Mouse (Mus musculus): ENCODE results near the gene Arhgef6.

Arhgef6 gene

DNA sequence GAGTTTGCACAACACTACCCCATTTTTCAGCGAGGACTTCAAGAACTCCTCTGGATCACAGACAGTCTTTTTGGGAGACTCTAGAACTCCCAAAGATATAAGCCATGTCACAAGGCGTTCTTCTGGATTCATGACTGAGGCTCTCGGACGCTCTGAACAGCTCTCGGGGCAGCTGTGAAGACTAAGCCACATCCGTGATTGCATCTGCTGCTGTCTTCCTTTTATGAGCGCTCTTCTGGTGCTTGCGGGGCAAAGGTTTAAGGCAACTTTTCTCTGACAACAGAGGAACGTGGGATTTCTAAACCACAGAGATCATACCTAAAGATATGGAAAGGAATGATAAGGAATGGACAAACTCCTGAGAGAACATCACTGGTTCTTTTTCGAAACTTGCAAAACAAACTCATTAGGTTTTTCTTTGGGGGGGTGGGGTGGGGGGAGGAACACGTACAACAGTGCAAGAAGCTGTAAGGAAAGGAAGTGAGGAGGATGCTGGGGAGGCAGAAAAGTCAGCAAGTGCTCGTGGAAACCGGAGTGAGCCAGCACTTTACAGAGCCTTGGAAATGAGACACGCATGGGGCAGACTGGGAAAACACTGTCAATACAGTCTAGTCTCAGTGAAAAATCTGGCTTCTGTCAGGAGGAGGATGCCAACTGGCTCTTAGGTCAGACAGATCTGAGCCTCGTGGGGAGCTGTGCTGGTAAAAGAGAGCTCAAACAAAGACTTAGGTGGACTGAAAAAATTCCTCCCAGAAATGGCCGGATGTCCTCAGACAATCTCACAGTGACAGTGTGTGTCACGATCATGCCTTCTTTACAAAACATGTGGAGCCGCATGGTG is at the start of gene Arhgef6:
Arhgef6 (minus strand) TSS at position 359 of the 841 bp plus-strand sequence.
- peak; percentile 5 for DNase-seq

DNA sequence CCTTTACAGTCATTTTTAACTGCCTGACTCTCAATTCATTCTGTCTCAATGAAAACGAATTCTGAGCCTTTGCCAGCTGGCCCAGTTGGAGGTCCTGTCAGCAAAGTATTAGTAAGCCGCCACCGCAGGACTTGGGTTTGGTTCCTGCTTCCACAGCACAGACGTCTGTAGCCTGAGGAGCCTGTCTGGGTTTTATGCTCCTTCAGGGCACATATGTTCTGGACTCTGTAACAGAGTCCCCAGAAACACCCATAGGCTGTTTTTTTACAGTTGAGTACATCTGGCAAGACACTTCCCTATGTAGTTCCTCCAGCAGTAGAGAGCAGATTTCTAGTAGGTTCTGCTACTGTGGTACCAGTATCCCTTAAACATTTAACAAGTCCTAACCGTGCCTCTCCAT is 42.4 kb upstream of the Arhgef6 start:
- no peak for DNase-seq

DNA sequence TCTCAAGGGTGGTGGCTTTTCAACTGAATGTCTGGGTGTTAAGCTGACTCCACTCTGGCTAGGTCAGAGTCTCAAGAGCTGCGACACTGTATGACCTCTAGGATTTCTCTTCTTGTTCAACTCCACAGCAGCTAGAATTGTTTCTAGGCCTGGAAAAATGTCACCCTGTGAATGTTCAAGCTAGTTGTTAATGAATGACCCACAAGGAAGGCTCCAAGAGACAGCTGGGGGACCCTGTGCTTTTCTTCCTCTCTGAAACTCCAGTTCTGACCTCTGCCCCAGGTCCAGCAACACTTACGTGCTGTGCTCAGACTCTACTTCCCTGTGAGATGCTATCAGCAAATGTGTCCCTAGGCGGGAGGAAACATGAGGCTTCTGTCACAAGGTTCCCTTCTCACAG is 40.0 kb upstream of the Arhgef6 start:
- DNase-seq = no peak

DNA sequence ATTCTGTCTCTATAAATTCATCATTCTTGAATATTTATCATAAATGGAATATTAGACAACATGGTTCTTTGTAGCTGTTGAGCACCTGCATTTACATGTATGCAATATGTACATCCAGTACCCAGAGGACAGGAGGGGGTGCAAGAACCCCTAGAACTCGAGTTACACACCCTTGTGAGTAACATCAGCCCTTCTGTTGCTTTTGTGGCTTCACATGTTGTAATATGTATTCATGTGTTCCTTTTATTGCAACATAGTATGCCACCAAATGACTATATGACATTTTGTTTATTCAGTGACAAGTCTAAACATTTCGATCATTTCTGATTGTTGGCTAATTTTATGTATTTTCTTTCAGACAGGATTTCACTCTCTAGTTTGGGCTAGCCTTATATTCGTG is 38.6 kb upstream of the Arhgef6 start:
- DNase-seq = no peak

DNA sequence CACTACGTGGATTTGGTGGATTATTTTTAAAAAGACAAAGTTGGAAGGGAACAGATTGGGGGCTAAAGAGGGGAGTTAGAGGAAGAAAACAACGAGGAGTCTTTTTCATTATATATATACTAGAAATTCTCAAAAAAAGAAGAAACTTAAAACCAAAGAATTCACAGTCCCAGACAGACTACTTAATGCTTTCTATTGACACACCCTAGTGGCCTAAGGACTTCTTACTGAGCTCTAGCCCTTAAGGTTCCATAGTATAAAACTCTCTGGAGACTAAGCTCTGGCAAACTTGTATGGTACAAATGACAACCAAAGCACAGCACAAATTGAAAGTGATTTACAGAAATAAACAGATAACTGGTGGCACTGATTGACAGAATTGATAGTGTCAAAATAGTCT is 35.5 kb upstream of the Arhgef6 start:
- DNase-seq = no peak

DNA sequence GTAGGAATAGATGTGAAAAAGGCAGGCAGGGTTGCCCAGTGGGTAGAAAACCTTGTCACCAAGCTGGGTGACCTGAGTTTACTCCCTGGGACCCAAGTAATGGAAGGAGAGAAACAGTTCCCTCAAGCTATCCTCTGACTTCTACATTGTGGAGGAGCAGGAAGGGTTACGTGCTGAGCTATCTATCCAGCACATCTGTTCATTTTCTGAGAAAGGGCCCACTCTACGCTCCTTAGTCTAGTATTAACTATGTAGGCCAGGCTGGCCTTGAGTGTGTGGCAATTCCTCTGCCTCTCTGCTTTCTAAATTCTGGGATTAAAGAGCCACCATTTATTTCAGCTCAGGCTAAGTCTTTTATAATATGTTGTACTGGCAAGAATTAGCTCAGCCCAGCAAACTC is 35.0 kb upstream of the Arhgef6 start:
- DNase-seq = no peak

DNA sequence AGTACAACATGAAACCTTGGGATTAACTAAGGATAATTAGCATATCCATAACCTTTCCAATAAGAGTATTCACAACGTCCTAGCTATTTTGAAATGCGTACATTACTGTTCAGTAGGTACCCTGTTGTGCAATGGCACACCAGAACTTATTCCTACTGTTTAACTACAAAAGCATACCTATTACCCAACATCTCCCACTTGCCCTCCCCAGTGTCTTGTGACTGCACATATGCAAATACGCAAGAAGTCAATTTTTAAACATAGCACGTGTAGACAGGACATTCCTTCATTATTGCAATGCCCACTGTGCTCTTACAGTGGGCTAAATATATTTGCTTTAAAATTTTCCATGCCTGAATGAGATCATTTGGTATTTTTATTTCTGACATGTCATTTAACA is 34.4 kb upstream of the Arhgef6 start:
- no peak for DNase-seq

DNA sequence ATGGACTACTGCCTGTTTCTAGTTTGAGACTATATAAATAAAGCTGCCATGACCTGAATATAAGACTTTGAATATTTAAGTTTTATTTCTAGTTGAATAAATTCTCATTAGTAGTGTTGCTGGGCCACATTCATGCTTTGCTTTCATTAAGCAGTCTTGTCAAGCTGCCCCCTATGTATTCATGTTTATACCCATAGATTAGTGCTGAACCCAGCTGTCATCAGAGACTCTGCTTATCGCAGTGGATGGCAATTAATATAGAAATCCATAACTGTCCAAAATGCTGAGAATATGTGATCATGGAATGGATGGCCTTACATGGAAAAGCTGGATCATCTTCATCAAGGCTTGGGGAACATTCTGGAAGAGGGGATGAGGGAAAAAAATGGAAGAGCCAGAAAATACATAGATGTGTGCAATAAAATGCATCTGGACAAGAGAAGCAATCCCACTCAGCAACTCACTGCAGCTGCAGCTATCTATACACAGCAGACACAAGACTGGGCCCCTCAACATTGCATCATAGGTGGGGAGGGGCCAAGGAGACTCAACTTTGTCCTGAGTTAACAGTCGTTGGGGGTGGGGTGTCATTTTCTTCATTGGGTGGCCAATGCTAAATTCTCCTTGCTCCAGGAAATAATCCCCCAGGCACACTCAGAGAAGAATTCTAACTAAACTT is 26.5 kb upstream of the Arhgef6 start:
- no peak for DNase-seq

DNA sequence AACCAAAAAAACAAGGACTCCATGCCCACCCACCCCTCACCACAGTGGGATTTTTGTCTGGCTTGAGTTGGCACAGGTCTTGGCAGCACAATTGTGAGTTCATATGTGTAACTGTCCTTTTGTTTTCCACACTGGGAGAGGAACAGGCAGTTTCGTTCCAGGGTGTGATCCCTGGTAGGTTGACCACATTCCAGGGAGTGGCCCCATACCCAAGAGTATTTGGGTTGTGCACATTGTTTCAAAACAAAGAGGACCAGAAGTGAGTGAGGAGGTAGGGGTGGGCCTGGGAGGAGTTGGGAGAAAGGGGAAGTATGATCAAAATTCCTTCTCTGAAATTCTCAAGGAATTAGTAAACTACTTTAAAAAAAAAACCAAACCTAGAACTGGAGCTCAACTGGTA is 20.8 kb upstream of the Arhgef6 start:
- DNase-seq = no peak

DNA sequence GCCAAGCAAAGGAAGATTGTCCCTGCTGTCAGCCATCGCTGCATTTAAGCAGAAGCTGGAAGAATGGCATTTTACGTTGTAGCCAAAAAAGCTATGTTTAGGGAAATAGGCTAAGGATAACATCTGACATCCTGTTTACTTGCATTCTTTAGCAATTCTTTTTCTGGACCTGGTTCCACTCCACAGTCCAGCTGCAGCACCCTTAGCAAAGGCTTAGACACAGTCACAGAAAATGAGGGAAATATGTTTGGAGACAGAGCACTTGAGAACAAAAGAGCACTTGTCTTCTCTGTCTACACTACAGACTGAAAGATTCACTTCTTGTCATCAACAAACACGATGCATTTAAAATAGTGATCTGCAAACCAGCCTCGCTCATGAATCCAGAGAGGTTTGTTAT is 691 bp upstream of the Arhgef6 start:
- DNase-seq = no peak

DNA sequence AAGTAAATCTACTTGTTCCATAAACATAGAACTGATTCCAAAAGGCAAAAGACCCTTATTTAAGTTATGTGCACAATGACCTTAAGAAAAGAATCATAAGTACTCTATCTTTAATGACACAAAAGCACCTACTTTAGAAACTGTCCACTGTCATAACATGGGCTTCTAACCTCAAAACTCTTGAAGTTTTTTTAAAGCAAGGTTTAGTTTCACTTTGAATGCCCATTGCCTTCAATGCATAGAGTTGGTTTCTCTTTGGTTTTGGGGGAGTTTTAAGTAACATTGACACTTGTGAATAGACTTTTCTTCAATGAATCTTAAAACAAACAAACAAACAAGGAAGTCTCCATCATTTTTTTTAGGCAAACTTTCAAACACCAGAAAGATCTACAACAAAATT is 947 bp downstream of the Arhgef6 start:
- no peak for DNase-seq

DNA sequence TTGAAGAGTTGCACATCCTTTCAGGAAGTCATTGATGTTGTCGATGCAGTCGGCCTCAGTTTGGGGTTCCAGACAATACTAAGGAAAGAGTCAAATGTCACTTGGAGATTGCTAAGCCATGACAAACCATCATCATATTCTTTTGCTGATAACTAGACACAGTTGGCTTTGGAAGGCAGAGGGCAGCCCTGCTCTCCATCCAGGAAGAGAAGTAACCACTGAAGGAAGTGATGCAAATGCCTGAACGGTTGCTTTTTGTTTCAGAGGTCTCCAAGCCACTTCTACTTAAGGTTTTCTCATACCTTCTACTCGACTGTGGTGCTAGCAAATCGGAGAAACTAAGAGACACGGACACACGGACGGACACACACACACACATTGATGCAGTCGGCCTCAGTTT is 1.6 kb downstream of the Arhgef6 start:
- no peak for DNase-seq

DNA sequence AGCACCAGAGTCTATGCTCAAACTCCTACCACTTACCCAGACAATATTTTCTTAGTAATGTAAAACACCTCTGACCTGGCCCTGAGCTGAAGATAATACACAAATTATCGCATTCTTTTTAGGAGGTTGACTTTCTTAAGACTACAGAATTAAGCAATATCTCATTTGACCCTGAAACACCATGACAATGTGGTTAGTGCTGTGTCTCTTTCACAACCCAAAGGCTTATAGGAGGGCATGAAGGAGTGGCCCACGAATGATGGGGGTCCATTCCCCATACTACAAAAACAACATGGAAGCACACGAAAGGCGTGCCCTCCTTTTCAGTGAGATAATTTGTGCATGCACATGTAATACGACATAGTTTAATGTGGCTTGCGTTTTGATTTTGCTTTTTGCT is 3.2 kb downstream of the Arhgef6 start:
- no peak for DNase-seq

DNA sequence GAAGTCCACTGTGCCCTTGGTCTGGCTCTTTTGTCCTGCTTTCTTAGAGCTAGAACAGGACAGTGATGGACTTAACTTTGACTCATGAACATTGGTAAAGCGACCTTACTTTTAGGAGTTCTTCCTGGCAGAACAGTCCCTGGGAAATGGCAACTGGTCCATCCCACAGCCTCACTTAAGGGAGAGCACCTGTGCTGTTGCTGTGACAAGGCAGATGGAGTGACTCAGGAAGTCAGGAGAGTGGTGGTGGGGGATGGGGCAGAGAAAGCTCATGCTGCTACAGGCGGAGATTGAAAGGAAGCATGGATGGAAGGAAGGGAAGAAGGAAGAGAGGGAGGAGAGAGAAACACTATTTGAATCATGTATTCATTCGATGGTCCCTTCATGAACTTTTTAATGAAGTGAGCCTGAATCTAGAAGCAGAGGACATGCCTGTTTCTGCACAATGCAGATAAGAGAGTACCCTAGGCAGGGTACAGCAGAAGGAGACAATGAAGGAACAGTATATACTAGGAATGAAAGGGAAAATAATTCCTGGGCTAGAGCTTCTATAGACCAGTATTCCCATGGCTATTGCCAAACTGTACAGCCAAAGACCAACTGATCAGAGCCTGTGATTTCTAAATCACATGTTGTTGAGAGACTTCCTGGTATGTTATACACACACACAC is 10.7 kb downstream of the Arhgef6 start:
- no peak for DNase-seq

DNA sequence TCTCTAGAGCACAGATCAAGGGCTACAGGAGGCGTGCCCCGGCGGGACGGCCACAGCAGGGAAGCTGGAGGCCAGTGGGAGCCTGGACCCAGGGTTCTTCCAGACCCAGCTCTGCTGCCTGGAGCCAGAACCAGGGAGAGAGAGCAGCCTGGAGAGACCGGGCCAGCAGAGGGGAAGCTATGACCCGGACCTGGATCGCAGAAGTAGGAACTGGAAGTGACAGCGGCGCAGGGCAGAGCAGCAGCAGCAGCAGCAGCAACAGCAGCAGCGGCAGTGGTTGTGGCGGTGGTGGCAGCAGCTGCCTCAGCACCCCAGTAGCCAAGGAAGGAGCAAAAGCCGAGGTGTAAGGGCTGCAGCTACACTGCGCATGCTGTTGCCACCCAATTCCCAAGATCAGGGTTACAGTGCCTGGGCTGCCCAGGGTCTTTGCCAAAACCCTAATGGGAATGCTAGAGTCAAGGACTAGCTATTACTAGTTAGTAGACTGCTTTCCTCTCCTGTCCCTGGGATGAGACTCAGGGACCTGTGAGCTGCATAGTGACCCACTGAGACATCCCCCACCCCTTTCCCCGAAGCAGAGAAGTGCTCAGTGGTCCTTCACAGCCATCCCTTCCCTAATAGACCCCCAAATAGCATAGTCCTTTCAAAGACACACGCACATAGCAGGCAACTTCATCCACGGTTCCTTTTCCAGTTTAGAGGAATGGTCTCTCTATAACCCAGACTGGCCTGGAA is 11.9 kb downstream of the Arhgef6 start:
- DNase-seq = peak; percentile 38

DNA sequence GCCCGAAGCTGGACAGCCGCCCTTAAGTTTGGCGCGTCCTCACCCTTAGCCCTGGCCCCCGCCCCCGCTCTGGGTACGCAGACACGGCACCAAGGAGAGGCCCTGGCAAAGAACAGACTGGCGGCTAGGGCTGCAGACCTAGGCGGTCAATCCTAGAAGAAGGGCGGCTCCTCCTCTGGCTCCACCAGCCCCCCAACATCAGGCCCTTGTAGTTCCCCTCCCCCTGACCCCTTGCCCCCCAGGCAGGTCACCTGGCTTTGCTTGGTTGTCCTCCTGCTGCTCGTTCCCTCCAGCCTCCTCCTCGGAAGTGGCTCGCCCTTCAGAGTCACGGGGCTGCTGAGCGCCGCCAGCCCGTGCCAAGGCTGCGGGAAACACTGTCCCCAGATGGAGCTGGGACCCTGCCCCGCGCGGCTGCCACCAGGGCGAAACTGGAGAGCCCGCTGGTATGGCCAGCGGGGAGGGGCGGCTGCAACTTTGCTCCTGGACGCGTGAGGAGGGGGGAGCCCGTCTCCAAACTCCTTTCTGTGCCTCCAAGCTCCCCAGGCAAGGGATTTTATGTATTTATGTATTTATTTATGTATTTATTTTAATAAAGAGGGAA is 12.6 kb downstream of the Arhgef6 start:
- peak; percentile 40 for DNase-seq

DNA sequence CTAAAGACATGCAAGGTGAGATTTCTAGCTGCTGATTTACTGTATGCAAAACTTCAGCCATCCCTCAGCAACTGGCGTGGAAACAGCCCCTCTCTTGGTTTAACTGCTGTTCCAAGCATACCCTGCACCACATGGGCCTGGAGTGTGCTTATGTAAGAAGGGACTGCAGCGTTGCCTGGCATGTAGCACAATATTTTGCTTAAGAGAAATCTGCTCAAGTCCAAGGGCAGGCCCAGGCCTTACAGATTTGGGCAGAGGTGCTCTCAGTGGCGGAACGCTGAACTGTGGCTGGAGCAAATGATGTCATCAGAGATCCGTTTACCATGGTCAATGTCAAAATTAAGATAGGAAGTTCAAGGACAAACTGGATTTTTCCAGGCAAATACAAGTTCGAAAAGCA is 13.6 kb downstream of the Arhgef6 start:
- DNase-seq = peak; percentile 8

DNA sequence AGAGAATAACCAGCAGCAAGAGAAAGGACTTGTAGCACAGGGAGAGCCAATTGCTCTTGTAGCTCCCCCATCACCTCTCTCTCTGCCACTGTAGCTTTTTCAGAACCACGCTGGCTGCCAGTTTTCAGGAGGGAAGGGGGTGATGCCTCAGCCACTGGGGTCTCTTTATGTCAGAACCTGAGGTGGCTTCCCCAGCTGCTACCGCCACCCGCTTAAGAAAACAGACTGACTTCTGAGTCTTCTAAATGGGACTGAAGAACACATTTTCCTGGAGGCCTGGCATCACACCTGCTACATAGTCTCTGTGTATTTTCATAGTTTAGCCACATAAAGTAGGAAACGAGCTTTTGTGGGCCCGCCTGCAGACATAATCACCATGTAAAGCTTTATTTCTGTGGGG is 26.5 kb downstream of the Arhgef6 start:
- no peak for DNase-seq

DNA sequence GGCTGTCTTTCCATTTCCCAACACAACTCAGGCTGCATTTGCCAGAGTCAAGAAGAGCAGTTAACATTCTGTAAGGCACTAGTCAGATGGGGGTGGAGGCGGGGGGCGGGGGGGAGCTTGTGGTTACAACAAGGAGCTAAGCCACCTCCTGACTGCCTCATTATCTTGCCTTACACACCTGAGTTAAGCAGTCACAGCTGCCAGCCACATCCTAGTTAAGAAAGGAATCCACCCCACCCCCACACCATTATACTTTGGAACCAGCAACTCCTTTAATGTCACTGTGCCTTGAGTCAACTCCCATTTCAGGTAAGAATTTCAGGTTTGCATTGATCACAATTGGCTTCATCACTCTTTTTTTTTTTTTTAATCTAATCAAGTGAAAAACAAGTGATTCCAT is 28.5 kb downstream of the Arhgef6 start:
- DNase-seq = no peak

DNA sequence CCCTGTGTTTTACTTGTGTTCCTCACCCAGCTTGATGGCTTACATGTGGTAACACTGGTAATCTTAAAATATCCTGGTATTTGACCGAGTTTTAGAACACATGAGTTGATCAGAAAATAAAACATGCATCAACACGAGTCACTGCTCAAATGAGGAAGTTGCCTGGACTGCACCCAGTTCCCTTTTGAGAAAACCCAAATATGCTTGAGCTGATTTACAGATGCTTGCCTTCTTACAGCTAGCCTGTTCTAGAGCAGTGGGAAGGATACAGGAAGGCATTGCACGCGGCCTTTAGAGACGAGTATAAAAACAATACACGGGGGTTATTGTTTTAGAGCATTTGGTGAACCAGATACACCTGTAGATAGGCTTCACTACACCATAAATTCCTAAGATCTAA is 31.8 kb downstream of the Arhgef6 start:
- DNase-seq = no peak

DNA sequence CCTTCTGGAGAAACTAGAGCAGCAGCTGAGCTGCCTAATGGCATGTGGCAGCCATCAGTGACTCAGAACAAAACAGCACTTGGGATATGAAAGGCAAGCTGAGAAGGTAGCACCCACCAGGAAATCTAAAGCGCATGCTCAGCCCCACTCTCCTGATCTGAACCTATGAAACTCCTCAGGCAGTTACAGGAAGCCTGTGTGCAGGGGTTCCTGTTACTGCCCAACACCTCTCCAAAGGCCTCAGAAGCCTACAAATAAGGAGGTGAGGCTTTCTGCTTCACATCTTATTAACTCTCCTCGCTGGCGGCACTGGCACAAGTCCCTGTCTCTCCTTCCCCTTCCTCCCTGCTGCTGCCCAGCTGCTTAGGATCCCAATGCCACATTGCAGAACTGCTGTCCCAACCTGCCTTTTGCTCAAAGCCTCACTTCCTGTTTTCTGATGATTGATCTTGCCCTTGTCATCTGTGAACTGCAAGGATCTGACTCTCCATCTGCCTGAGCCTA is 33.7 kb downstream of the Arhgef6 start:
- no peak for DNase-seq

DNA sequence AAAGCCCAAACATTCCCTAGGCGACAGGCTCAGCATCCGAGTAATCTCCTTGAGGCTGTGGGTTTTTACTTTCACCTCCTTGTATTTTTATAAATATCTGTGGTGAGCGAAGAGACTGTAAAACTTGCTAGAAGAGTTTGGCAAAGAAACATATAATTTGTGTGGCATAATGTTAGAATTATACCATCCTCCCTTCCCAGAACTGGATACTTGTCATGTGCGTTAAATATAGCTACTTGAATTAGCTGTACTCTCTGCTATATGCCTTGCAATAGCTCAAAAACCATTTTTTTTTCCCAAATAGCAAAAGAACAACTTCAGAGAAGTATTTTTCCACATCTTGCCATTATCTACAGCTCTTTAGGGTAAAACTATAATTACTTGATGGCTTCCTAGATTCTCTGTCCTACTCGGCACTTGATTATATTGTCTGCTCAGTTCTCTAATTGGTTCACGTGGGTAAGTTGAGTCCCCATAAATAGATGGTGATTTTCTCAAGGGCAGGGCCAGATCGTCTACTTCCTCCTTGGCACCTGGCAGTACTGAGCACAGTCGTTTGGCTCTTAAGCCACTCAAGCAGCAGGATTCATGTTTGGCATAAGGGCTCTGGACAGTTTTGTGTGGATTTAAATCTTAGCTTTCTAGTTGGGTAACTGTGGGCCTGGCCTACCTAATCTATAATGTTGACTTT is 35.2 kb downstream of the Arhgef6 start:
- DNase-seq = no peak

All from lung, postnatal 14 days (tissue).